Mouse (Mus musculus): ENCODE data around the gene Ascc1. TPM values are rescaled to one million over a fixed set of nuclear protein-coding genes. Genes with fewer than 3 reads are reported as not detected.

Gene Ascc1
- polyA plus RNA-seq, 1 experiment from 2014 or later, result 42.5 TPM

DNA sequence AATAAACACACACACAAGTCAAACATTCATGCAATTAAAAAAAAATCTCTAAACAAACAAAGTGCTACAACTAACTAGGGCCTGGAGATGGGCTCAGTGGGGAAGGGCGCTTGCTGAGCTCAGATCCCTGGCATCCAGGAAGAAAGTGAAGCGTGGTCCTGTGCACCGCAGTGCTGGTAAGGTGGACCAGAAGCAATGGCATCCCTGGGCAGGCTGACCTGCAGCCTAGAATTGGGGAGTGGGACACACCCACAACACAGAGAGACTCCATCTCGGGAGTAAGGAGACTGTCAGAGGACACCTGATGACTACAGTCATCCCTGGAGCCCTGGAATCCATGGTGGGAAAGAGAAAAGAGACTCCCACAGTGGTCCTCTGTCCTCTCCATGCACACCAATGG lies 29.2 kb upstream of the Ascc1 start:
- ATAC-seq (ENCODE audit: low FRiP score) (no peak), DNase-seq (ENCODE audit: low spot score, missing footprints) (no peak)
- H3K9me3 ChIP-seq (ENCODE audit: control insufficient read depth, low read length), result no peaks in the 10 kb centered on the region
- H3K4me1 ChIP-seq (ENCODE audit: control insufficient read depth, insufficient read depth, low read length), result peaks cover 21% of the 10 kb centered on the region
- no peak overlapping the region for H3K4me3 ChIP-seq (ENCODE audit: low read depth, low read length)
- no peak overlapping the region for H3K27ac ChIP-seq (ENCODE audit: low read depth, low read length)
- no peak overlapping the region for H3K4me2 ChIP-seq
- H3K27me3 ChIP-seq (ENCODE audit: control insufficient read depth, insufficient read depth, low read length), result no peaks in the 10 kb centered on the region
- WGBS, result 75% methylated on average over 4 of the region's 4 CpGs
- H3K9ac ChIP-seq (ENCODE audit: low read length), result no peak overlapping the region
- H3K36me3 ChIP-seq (ENCODE audit: control insufficient read depth, insufficient read depth, low read length), result no peaks in the 10 kb centered on the region

DNA sequence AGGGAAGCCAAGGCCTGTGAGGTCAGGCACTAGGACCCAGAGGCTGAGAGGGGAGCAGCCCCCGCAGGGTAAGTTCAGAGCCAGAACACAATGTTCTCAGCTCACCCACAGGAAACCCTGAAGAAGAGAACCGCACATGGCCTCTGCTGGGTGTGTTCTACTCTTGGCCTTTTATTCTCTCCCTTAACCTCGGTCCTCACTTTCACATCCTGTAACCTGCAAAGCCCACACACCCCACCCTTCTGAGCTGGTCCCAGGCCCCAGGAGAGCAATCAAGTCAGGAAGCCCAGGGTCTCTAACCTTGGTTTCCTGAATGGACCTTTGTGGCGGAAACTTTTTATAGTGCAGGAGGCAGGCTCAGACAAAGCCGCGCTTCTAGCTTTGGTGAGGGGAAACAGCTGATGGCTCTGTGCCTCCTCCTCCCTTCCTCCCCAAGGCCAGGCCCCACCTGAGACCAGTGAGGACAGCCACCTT lies 28.4 kb upstream of the Ascc1 start:
- no peak overlapping the region for H3K4me2 ChIP-seq
- H3K4me3 ChIP-seq (ENCODE audit: low read depth, low read length), result no peak overlapping the region
- DNase-seq (ENCODE audit: low spot score, missing footprints), result peak; percentile 87
- H3K27me3 ChIP-seq (ENCODE audit: control insufficient read depth, insufficient read depth, low read length), result no peaks in the 10 kb centered on the region
- 15% methylated on average over 6 of the region's 6 CpGs for WGBS
- peak overlapping the region; percentile 25; the same call in 1 of the 2 replicates for H3K9ac ChIP-seq (ENCODE audit: low read length)
- no peaks in the 10 kb centered on the region for H3K9me3 ChIP-seq (ENCODE audit: control insufficient read depth, low read length)
- H3K36me3 ChIP-seq (ENCODE audit: control insufficient read depth, insufficient read depth, low read length), result no peaks in the 10 kb centered on the region
- H3K4me1 ChIP-seq (ENCODE audit: control insufficient read depth, insufficient read depth, low read length), result peaks cover 23% of the 10 kb centered on the region
- no peak overlapping the region; the same call in 1 of the 2 replicates for H3K27ac ChIP-seq (ENCODE audit: low read depth, low read length)
- no peak for ATAC-seq (ENCODE audit: low FRiP score)

- no peak for DNase-seq (ENCODE audit: low spot score, missing footprints)
- Histone ChIP-seq H3K4me1 (ENCODE audit: control insufficient read depth, insufficient read depth, low read length) (peaks cover 23% of the 10 kb centered on the region), H3K9ac (ENCODE audit: low read length) (no peak overlapping the region), H3K27ac (ENCODE audit: low read depth, low read length) (peak overlapping the region; percentile 7; the same call in 1 of the 2 replicates), H3K27me3 (ENCODE audit: control insufficient read depth, insufficient read depth, low read length) (no peaks in the 10 kb centered on the region), H3K36me3 (ENCODE audit: control insufficient read depth, insufficient read depth, low read length) (no peaks in the 10 kb centered on the region), H3K4me3 (ENCODE audit: low read depth, low read length) (no peak overlapping the region), H3K9me3 (ENCODE audit: control insufficient read depth, low read length) (no peaks in the 10 kb centered on the region), H3K4me2 (no peak overlapping the region)
- ATAC-seq (ENCODE audit: low FRiP score), result no peak
- WGBS, result 67% methylated on average over 3 of the region's 3 CpGs
Measured at GRCm38 (mm10) chr10:59974786-59975185, 27.8 kb upstream of the Ascc1 start.

DNA sequence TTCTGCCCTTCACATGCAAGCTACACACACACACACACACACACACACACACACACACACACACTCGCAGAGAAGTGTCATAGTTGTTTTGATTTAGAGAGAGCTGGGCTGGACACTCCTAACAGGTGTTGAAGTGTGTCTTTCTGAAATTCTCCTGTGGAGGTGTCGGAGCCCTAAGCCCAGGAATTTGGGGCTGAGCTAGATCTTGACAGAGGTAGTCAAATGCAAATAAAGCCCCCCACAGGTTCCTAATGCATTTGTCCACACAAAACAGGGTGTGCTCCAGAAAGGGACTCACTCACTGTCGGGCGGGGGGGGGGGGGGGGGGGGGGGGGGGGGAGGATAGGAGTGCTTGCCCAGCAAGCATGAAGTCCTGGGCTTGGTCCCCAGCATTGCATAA lies 25.5 kb upstream of the Ascc1 start:
- H3K9ac ChIP-seq (ENCODE audit: low read length), result no peak overlapping the region
- no peak overlapping the region for H3K4me3 ChIP-seq (ENCODE audit: low read depth, low read length)
- no peak for DNase-seq (ENCODE audit: low spot score, missing footprints)
- H3K27me3 ChIP-seq (ENCODE audit: control insufficient read depth, insufficient read depth, low read length), result no peaks in the 10 kb centered on the region
- H3K9me3 ChIP-seq (ENCODE audit: control insufficient read depth, low read length), result no peaks in the 10 kb centered on the region
- H3K4me2 ChIP-seq, result no peak overlapping the region
- 62% methylated on average over 2 of the region's 4 CpGs for WGBS
- H3K36me3 ChIP-seq (ENCODE audit: control insufficient read depth, insufficient read depth, low read length), result no peaks in the 10 kb centered on the region
- H3K27ac ChIP-seq (ENCODE audit: low read depth, low read length), result no peak overlapping the region
- peaks cover 16% of the 10 kb centered on the region for H3K4me1 ChIP-seq (ENCODE audit: control insufficient read depth, insufficient read depth, low read length)
- no peak for ATAC-seq (ENCODE audit: low FRiP score)

DNA sequence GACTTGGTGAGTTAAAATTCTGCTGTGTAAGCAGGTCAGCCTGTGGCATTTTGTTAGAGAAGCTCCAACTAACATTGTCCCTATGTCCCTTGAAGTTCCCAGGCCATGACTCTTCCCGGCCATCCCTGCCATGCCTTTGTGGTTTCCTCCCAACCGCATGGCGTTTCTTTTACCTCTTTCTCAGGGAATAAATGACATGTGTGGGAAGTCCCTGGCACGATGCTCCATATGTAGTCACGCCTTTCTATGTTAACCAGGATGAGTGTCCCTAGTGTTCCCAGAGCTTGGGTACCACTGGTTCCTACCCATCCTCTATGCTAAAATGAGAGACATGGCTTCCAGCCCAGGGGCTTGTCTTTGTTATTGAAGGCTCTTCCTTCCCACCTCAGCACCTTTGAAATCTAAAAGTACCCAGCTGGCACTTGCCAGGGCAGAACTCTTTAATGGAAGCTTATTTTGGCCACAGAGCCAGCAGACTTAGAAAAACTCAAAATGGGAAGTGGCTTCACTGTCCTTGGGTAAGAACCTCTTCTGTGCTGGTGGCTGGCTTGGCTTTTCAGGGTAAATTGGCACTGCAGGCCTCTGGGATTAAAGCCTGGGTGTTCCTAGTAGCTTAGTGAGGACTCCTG lies 24.8 kb upstream of the Ascc1 start:
- Histone ChIP-seq H3K4me2 (no peak overlapping the region), H3K36me3 (ENCODE audit: control insufficient read depth, insufficient read depth, low read length) (no peaks in the 10 kb centered on the region), H3K27ac (ENCODE audit: low read depth, low read length) (no peak overlapping the region), H3K9me3 (ENCODE audit: control insufficient read depth, low read length) (no peaks in the 10 kb centered on the region), H3K9ac (ENCODE audit: low read length) (no peak overlapping the region), H3K27me3 (ENCODE audit: control insufficient read depth, insufficient read depth, low read length) (no peaks in the 10 kb centered on the region), H3K4me3 (ENCODE audit: low read depth, low read length) (no peak overlapping the region), H3K4me1 (ENCODE audit: control insufficient read depth, insufficient read depth, low read length) (peaks cover 14% of the 10 kb centered on the region)
- 87% methylated on average over 5 of the region's 5 CpGs for WGBS
- ATAC-seq (ENCODE audit: low FRiP score) (no peak), DNase-seq (ENCODE audit: low spot score, missing footprints) (no peak)

GRCm38 (mm10) chr10:59978401-59978800 lies 24.2 kb upstream of the Ascc1 start:
- no peak for ATAC-seq (ENCODE audit: low FRiP score)
- H3K27me3 ChIP-seq (ENCODE audit: control insufficient read depth, insufficient read depth, low read length), result no peaks in the 10 kb centered on the region
- no peaks in the 10 kb centered on the region for H3K36me3 ChIP-seq (ENCODE audit: control insufficient read depth, insufficient read depth, low read length)
- no peak overlapping the region for H3K4me3 ChIP-seq (ENCODE audit: low read depth, low read length)
- peaks cover 14% of the 10 kb centered on the region for H3K4me1 ChIP-seq (ENCODE audit: control insufficient read depth, insufficient read depth, low read length)
- 64% methylated on average over 2 of the region's 2 CpGs for whole genome bisulfite sequencing
- H3K27ac ChIP-seq (ENCODE audit: low read depth, low read length), result no peak overlapping the region
- H3K9ac ChIP-seq (ENCODE audit: low read length), result no peak overlapping the region
- DNase-seq (ENCODE audit: low spot score, missing footprints), result no peak
- no peaks in the 10 kb centered on the region for H3K9me3 ChIP-seq (ENCODE audit: control insufficient read depth, low read length)
- no peak overlapping the region for H3K4me2 ChIP-seq

DNA sequence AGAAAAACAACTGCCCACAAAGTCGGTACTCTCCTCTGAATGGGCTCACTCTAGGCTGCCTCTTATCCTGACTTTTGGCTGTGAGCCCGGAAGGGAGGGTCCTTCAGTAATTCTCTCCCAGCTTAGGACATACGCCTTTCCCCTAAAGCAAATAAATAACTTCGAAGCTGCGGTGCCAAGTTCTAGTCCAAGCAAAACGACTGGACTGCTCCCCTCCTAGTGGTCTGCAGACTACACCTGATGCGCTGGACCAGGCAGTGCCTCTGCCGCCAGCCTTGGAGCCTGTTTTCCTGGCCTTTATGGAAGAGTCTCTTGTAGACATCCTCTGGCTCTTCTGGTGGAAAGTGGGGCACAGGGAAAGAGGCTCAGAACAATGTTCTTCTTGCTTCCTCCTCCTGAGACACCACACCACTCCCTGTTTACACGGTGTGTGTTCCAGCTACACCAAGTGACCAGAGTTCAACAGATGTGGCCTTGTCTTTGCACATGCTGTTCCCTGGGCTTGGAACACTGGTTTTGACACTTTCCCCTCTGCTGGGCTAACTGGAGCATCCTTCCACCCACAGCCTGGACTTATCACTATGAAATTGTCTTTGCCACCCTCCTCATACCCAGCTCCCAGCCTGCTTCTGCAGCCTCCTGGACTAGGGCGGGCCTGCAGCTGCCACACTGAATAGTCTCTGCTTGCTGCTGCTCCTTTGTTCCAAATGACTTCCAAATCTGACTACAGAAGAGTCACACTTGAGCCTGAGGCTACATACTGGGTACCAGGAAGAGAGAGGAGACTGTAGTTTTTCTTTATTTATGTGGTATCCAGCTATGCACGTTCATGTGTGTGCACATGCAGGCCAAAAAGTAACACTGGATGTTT lies 23.5 kb upstream of the Ascc1 start:
- H3K36me3 ChIP-seq (ENCODE audit: control insufficient read depth, insufficient read depth, low read length), result no peaks in the 10 kb centered on the region
- ATAC-seq (ENCODE audit: low FRiP score), result peak; percentile 38; the same call in 1 of the 2 replicates
- H3K27ac ChIP-seq (ENCODE audit: low read depth, low read length), result 0 out of 2 replicates have a peak overlapping the region, but pooled peaks have one; percentile 30
- 61% methylated on average over 11 of the region's 11 CpGs for WGBS
- no peak for DNase-seq (ENCODE audit: low spot score, missing footprints)
- H3K9ac ChIP-seq (ENCODE audit: low read length), result no peak overlapping the region; the same call in 1 of the 2 replicates
- no peak overlapping the region for H3K4me3 ChIP-seq (ENCODE audit: low read depth, low read length)
- H3K27me3 ChIP-seq (ENCODE audit: control insufficient read depth, insufficient read depth, low read length), result no peaks in the 10 kb centered on the region
- no peak overlapping the region for H3K4me2 ChIP-seq
- H3K9me3 ChIP-seq (ENCODE audit: control insufficient read depth, low read length), result no peaks in the 10 kb centered on the region
- H3K4me1 ChIP-seq (ENCODE audit: control insufficient read depth, insufficient read depth, low read length), result peaks cover 11% of the 10 kb centered on the region

DNA sequence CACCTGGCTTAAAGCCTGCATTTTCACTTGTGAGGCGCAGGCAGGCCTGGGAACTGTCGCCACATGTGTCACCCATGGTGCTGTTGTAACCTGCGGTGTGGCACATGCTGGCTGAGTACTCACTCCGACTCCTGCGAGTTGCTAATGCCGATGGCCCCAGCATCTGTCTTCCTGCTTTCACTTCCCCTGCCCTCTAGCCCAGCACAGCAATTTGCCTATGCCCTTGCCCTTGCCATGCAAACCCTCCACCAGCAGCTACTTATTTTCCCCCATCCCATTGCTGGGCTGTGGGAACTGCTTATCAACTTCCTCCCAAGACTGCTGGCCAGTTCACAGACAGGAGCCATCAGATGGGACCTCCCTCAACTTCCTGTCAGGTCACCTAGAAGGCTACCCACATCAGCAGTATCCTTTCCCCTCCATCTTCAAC lies 21.8 kb upstream of the Ascc1 start:
- peaks cover 6% of the 10 kb centered on the region; the same call in 1 of the 2 replicates for H3K4me1 ChIP-seq (ENCODE audit: control insufficient read depth, insufficient read depth, low read length)
- H3K36me3 ChIP-seq (ENCODE audit: control insufficient read depth, insufficient read depth, low read length), result no peaks in the 10 kb centered on the region
- WGBS, result 86% methylated on average over 6 of the region's 6 CpGs
- no peak overlapping the region for H3K27ac ChIP-seq (ENCODE audit: low read depth, low read length)
- no peaks in the 10 kb centered on the region for H3K9me3 ChIP-seq (ENCODE audit: control insufficient read depth, low read length)
- H3K4me2 ChIP-seq, result no peak overlapping the region
- ATAC-seq (ENCODE audit: low FRiP score) (no peak), DNase-seq (ENCODE audit: low spot score, missing footprints) (no peak)
- no peak overlapping the region for H3K9ac ChIP-seq (ENCODE audit: low read length)
- H3K4me3 ChIP-seq (ENCODE audit: low read depth, low read length), result no peak overlapping the region
- H3K27me3 ChIP-seq (ENCODE audit: control insufficient read depth, insufficient read depth, low read length), result no peaks in the 10 kb centered on the region

GRCm38 (mm10) chr10:59981336-59981735 lies 21.3 kb upstream of the Ascc1 start:
- Histone ChIP-seq H3K36me3 (ENCODE audit: control insufficient read depth, insufficient read depth, low read length) (no peaks in the 10 kb centered on the region), H3K9ac (ENCODE audit: low read length) (no peak overlapping the region), H3K4me3 (ENCODE audit: low read depth, low read length) (no peak overlapping the region), H3K9me3 (ENCODE audit: control insufficient read depth, low read length) (no peaks in the 10 kb centered on the region), H3K27ac (ENCODE audit: low read depth, low read length) (no peak overlapping the region), H3K27me3 (ENCODE audit: control insufficient read depth, insufficient read depth, low read length) (no peaks in the 10 kb centered on the region), H3K4me2 (no peak overlapping the region), H3K4me1 (ENCODE audit: control insufficient read depth, insufficient read depth, low read length) (peaks cover 6% of the 10 kb centered on the region; the same call in 1 of the 2 replicates)
- 90% methylated on average over 4 of the region's 4 CpGs for WGBS
- no peak for DNase-seq (ENCODE audit: low spot score, missing footprints)
- no peak for ATAC-seq (ENCODE audit: low FRiP score)
